ENCODE assay signal across 8 mouse cellular contexts in genomic region chr4:150087161-150087889, GRCm38 (mm10). TPM values are rescaled to one million over a fixed set of nuclear protein-coding genes. Genes with fewer than 3 reads are reported as not detected.
A peak's percentile ranks its signal among the peaks of the same experiment; 100 is the strongest.
DNase-seq lines count a peak whose midpoint lies in the region; ATAC-seq lines count a peak whose summit lies in the region.

Gpr157 (plus strand) TSS chr4:150087365.

- ATAC-seq in intestine, embryonic 14.5 days (replicated peaks; ENCODE audit: low FRiP score, low TSS enrichment, low read depth): peak; percentile 96

- 0 out of 2 replicates have a peak, but pooled peaks cover 6% of the 10 kb centered on the region for H3K27me3 ChIP-seq in intestine, embryonic 14.5 days (replicated peaks; ENCODE audit: control insufficient read depth, insufficient read depth, low read length)

- no peaks in the 10 kb centered on the region for H3K9me3 ChIP-seq in intestine, embryonic 14.5 days (ENCODE audit: control insufficient read depth, low read length)

- H3K9ac ChIP-seq in intestine, embryonic 14.5 days (ENCODE audit: low read length): peak within 1 kb of the TSS; percentile 51

- peak within 1 kb of the TSS; percentile 100 for H3K4me2 ChIP-seq in intestine, embryonic 14.5 days (ENCODE audit: low read length)

- peak within 1 kb of the TSS; percentile 63 for H3K4me3 ChIP-seq in intestine, embryonic 14.5 days (ENCODE audit: low read depth, low read length)

- H3K27ac ChIP-seq in intestine, embryonic 14.5 days (ENCODE audit: low read depth): no peak within 1 kb of the TSS

- intact Hi-C loops in left cerebral cortex, postnatal 14 days (cut with DNase I): no loop called here

- peaks cover 6% of the 10 kb centered on the region for H3K4me1 ChIP-seq in intestine, embryonic 14.5 days (replicated peaks; ENCODE audit: control insufficient read depth, insufficient read depth, low read length)

- peak; percentile 96 to 99 for DNase-seq in adrenal gland, adult (ENCODE audit: inconsistent age in 2 of 2, low spot score in 1 of 2)
- peak; percentile 97 for DNase-seq in embryo, embryonic 11 days
- peak; percentile 95 for DNase-seq in gastrocnemius, postnatal 25 days
- peak; percentile 94 for DNase-seq in intestine, embryonic 14.5 days (ENCODE audit: low spot score)
- peak; percentile 80 to 85 for DNase-seq in left cerebral cortex, postnatal 14 days (ENCODE audit: low spot score in 2 of 2)
- peak; percentile 95 for DNase-seq in mesoderm, embryonic 11.5 days (ENCODE audit: low read depth, low spot score)
- peak; percentile 78 to 83 for DNase-seq in right cerebral cortex, postnatal 36 days (ENCODE audit: low spot score in 2 of 2)
- DNase-seq in yolk sac, embryonic 10.5 days (ENCODE audit: low spot score): peak; percentile 97

- no peaks in the 10 kb centered on the region for H3K36me3 ChIP-seq in intestine, embryonic 14.5 days (ENCODE audit: control insufficient read depth, insufficient read depth, low read length)

- WGBS in intestine, embryonic 14.5 days: under 1% methylated on average over 53 of the region's 56 CpGs

RNA-seq across cellular contexts. Expression of gene Gpr157, which starts in this region (rescaled TPM):
- total RNA-seq in gastrocnemius, postnatal 25 days (2021): 10 to 100 TPM; 22.8 to 35.7 TPM
- polyA plus RNA-seq in intestine, embryonic 14.5 days (2014; fragmentation: Nextera tagmentation; extraction: Ambion mirVana): 0.42 and 0.44 TPM in 2 replicates
- total RNA-seq in left cerebral cortex, postnatal 14 days (2021): 1 to 10 TPM in 1 of 2 experiments, under 1 TPM in 1; 0.75 to 1.3 TPM

Comparison
In these comparisons a context has a peak if more than half of its experiments do, and no peak if none do; other contexts are left out.
1. RNA of gene Gpr157 (total RNA-seq): 22.8 to 35.7 TPM in gastrocnemius, postnatal 25 days; 0.75 to 1.3 TPM in left cerebral cortex, postnatal 14 days; every median in the first group is over 10 times any median in the second.
2. Peak in DNase-seq, ATAC-seq, H3K4me3 ChIP-seq, H3K9ac ChIP-seq and H3K4me2 ChIP-seq in intestine, embryonic 14.5 days; RNA of the gene not detected or under 1 TPM.
3. Peak in every context shown above with its lines, with median percentiles within 50 percentile points of each other: DNase-seq.